Mouse (Mus musculus): ENCODE measurements around the gene Tsen54. TPM values are rescaled to one million over a fixed set of nuclear protein-coding genes. Genes with fewer than 3 reads are reported as not detected.
"Not testable (repeated sequence)": the region's sequence is repeated elsewhere in the genome, so short reads cannot be mapped to it uniquely, and the experiment has no call there.

Gene Tsen54
- polyA plus RNA-seq, 1 experiment from 2014 or later: 36.7 TPM

DNA sequence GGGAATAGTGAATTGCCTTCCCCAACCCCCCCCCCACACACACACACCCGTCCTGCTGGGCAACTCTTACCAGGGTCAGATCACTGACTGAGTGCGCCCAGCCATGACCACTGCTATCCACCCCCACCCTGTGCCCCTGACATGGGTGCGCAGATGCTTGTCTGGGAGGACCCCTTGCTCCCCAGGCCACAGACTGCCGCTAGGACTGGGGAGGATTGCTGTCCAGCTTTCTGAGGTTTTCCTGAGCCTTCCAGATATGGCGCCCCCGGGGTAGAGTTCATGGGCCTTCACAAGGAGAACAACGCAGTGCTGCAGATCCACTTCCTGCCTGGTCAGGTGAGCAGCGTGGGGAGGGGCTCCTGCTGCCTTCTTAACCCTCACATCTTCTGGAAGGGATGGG, 29.7 kb downstream of the Tsen54 start:
- Histone ChIP-seq H3K27me3 (no peaks in the 10 kb centered on the region), H3K4me2 (replicated peaks) (no peak overlapping the region), H3K27ac (no peak overlapping the region), H3K9me3 (no peaks in the 10 kb centered on the region), H3K4me1 (peaks cover 27% of the 10 kb centered on the region), H3K4me3 (no peak overlapping the region), H3K36me3 (0 out of 2 replicates have a peak, but pooled peaks cover 7% of the 10 kb centered on the region), H3K9ac (no peak overlapping the region)
- ATAC-seq (ENCODE audit: insufficient number of reproducible peaks, insufficient read depth, low FRiP score, low TSS enrichment): no peak
- WGBS: 47% methylated on average over 8 of the region's 8 CpGs

DNA sequence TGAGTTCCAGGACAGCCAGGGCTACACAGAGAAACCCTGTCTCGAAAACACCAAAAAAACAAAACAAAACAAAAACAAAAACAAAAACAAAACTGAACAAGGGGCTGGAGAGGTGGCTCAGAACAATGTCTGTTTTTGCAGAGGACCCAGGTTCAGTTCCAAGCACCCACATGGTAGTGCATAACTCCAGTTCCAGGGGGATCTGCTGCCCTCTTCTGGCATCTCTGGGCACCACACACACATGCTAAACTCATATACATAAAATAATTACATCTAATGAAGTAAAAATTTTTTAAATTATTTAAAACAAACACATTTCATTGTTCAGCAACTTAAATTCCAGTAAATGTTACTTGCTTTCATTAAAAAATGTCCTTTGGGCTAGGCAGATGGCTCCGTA, 31.3 kb downstream of the Tsen54 start:
- Histone ChIP-seq H3K4me1 (peaks cover 17% of the 10 kb centered on the region), H3K36me3 (peaks cover 10% of the 10 kb centered on the region; the same call in 1 of the 2 replicates), H3K9me3 (no peaks in the 10 kb centered on the region), H3K9ac (no peak overlapping the region), H3K27ac (no peak overlapping the region), H3K27me3 (no peaks in the 10 kb centered on the region), H3K4me3 (no peak overlapping the region), H3K4me2 (replicated peaks) (no peak overlapping the region)
- WGBS: 89% methylated on average over 2 of the region's 2 CpGs
- no peak for ATAC-seq (ENCODE audit: insufficient number of reproducible peaks, insufficient read depth, low FRiP score, low TSS enrichment)

DNA sequence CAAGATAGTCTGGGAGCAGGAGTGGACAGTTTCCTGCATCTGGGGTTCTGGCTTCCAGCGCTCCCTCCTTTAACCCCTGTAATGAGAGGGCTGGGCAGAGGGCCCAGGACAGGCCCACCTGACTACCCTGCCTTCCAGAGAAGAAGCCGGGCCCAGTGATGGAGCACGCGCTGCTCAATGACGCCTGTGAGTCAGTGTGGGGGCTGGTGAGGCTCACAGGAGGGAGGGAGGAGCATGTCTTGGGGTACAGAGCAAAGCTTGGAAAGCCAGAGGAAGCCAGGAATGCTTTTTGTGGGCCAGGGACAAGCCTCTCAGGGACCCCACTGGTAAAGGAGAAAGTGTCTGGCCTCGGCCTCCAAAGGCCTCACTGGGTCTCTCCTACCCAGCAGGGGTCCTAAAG, 40.1 kb downstream of the Tsen54 start:
- Histone ChIP-seq H3K4me2 (replicated peaks) (no peak overlapping the region), H3K36me3 (peaks cover 4% of the 10 kb centered on the region; the same call in 1 of the 2 replicates), H3K27me3 (peaks cover 43% of the 10 kb centered on the region), H3K4me3 (no peak overlapping the region), H3K4me1 (peaks cover 10% of the 10 kb centered on the region; the same call in 1 of the 2 replicates), H3K9me3 (no peaks in the 10 kb centered on the region), H3K9ac (no peak overlapping the region), H3K27ac (no peak overlapping the region)
- ATAC-seq (ENCODE audit: insufficient number of reproducible peaks, insufficient read depth, low FRiP score, low TSS enrichment): no peak
- 74% methylated on average over 6 of the region's 6 CpGs for WGBS

DNA sequence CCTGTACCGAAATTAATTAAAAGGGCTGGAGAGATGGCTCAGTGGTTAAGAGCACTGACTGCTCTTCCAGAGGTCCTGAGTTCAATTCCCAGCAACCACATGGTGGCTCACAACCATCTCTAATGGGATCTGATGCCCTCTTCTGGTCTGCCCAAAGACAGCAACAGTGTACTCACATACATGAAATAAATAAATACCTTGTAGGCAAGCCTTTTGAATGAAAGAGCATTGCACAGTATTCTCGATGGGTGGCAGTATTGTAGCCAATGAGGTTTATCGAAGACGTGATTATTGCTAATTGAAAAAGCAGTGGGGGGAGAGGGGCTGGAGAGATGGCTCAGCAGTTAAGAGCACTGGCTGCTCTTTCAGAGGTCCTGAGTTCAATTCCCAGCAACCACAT, 42.6 kb downstream of the Tsen54 start:
- not testable (repeated sequence) for H3K9me3 ChIP-seq; H3K4me2 ChIP-seq (replicated peaks); H3K27ac ChIP-seq; H3K9ac ChIP-seq; H3K36me3 ChIP-seq; H3K4me3 ChIP-seq; ATAC-seq (ENCODE audit: insufficient number of reproducible peaks, insufficient read depth, low FRiP score, low TSS enrichment); H3K4me1 ChIP-seq
- peaks cover 67% of the 10 kb centered on the region for H3K27me3 ChIP-seq
- 90% methylated on average over 4 of the region's 4 CpGs for WGBS

- H3K4me3 ChIP-seq: no peak overlapping the region
- H3K4me1 ChIP-seq: peaks cover 10% of the 10 kb centered on the region; the same call in 1 of the 2 replicates
- H3K4me2 ChIP-seq (replicated peaks): no peak overlapping the region
- H3K36me3 ChIP-seq: no peaks in the 10 kb centered on the region
- H3K27me3 ChIP-seq: peaks cover 68% of the 10 kb centered on the region
- H3K9ac ChIP-seq: no peak overlapping the region
- H3K27ac ChIP-seq: no peak overlapping the region
- no peaks in the 10 kb centered on the region for H3K9me3 ChIP-seq
- WGBS: 55% methylated on average over 13 of the region's 13 CpGs
- ATAC-seq (ENCODE audit: insufficient number of reproducible peaks, insufficient read depth, low FRiP score, low TSS enrichment): no peak
Measured at GRCm38 (mm10) chr11:115857936-115858335, 43.4 kb downstream of the Tsen54 start.

- no peak for ATAC-seq (ENCODE audit: insufficient number of reproducible peaks, insufficient read depth, low FRiP score, low TSS enrichment)
- Histone ChIP-seq H3K9me3 (no peaks in the 10 kb centered on the region), H3K4me3 (peak within 1 kb of the TSS; percentile 35), H3K27ac (no peak within 1 kb of the TSS), H3K27me3 (peaks cover 68% of the 10 kb centered on the region), H3K4me2 (replicated peaks) (peak within 1 kb of the TSS; percentile 59), H3K9ac (peak within 1 kb of the TSS; percentile 49; the same call in 1 of the 2 replicates), H3K36me3 (no peaks in the 10 kb centered on the region), H3K4me1 (peaks cover 10% of the 10 kb centered on the region; the same call in 1 of the 2 replicates)
- WGBS: 11% methylated on average over 27 of the region's 27 CpGs
Measured at GRCm38 (mm10) chr11:115858354-115858753, 43.8 kb downstream of the Tsen54 start, which contains the start of gene Myo15b. Gene Myo15b, plus strand, starts transcription at chr11:115858406.

DNA sequence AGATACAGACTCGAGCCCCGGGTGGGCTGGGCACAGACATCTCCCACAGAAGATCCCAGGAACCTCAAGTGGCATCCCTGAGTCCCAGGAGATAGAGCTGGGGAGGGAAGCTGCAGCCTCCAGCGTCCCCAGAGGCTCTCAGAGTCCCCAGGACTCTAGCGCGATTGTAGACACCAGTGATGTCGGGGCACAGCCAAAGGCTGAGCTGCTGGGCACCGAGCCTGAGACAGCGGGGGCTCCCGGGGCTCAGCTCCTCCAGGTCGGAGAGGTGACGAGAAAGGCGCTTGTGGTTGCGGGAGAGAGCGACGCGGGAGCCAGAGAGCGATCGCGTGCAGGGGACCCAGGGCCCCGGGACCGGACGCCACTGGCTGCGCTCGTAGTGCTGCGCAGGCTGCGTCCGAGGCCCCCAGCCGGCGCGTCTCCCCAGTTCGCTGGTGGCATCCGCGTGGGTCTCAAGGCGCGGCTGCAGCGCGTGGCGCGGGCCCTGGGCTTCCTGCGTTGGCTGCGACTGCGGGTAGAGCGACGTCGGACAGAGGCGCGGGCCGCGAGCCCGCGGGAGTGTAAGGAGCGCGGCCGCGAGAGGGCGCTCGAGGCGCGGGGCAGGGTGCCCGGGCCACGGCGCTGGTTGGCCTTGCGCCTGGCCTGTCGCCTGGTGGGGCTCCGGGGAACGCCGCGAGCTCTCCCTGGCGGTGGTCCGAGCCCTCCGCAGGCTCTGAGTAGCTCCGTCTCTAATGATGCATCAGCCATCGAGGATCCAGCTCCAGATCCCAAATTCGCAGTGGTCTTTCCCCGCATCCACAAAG, 44.8 kb downstream of the Tsen54 start:
- no peaks in the 10 kb centered on the region for H3K36me3 ChIP-seq
- peak overlapping the region; percentile 59 for H3K4me2 ChIP-seq (replicated peaks)
- peak overlapping the region; percentile 35 for H3K4me3 ChIP-seq
- H3K9ac ChIP-seq: peak overlapping the region; percentile 49
- H3K9me3 ChIP-seq: no peaks in the 10 kb centered on the region
- H3K27ac ChIP-seq: no peak overlapping the region
- peak; percentile 80; the same call in 1 of the 2 replicates for ATAC-seq (ENCODE audit: insufficient number of reproducible peaks, insufficient read depth, low FRiP score, low TSS enrichment)
- H3K4me1 ChIP-seq: peaks cover 10% of the 10 kb centered on the region; the same call in 1 of the 2 replicates
- WGBS: 2% methylated on average over 69 of the region's 75 CpGs
- H3K27me3 ChIP-seq: peaks cover 68% of the 10 kb centered on the region

- no peak for ATAC-seq (ENCODE audit: insufficient number of reproducible peaks, insufficient read depth, low FRiP score, low TSS enrichment)
- 84% methylated on average over 8 of the region's 8 CpGs for WGBS
- no peak overlapping the region for H3K4me2 ChIP-seq (replicated peaks)
Measured at GRCm38 (mm10) chr11:115863895-115864294, 49.4 kb downstream of the Tsen54 start.

GRCm38 (mm10) chr11:115869393-115869792, 54.9 kb downstream of the Tsen54 start:
- ATAC-seq (ENCODE audit: insufficient number of reproducible peaks, insufficient read depth, low FRiP score, low TSS enrichment): no peak
- Histone ChIP-seq H3K27me3 (0 out of 2 replicates have a peak, but pooled peaks cover 4% of the 10 kb centered on the region), H3K27ac (no peak overlapping the region), H3K4me2 (replicated peaks) (no peak overlapping the region), H3K9me3 (no peaks in the 10 kb centered on the region), H3K9ac (no peak overlapping the region), H3K36me3 (no peaks in the 10 kb centered on the region), H3K4me1 (no peaks in the 10 kb centered on the region), H3K4me3 (no peak overlapping the region)
- WGBS: 91% methylated on average over 8 of the region's 8 CpGs

More at GRCm38 (mm10) chr11:115863895-115864294, 49.4 kb downstream of the Tsen54 start:
- no peaks in the 10 kb centered on the region for H3K9me3 ChIP-seq
- H3K9ac ChIP-seq: no peak overlapping the region
- H3K36me3 ChIP-seq: no peaks in the 10 kb centered on the region
- H3K4me1 ChIP-seq: 0 out of 2 replicates have a peak, but pooled peaks cover 5% of the 10 kb centered on the region
- H3K27ac ChIP-seq: no peak overlapping the region
- H3K4me3 ChIP-seq: no peak overlapping the region
- H3K27me3 ChIP-seq: peaks cover 37% of the 10 kb centered on the region

DNA sequence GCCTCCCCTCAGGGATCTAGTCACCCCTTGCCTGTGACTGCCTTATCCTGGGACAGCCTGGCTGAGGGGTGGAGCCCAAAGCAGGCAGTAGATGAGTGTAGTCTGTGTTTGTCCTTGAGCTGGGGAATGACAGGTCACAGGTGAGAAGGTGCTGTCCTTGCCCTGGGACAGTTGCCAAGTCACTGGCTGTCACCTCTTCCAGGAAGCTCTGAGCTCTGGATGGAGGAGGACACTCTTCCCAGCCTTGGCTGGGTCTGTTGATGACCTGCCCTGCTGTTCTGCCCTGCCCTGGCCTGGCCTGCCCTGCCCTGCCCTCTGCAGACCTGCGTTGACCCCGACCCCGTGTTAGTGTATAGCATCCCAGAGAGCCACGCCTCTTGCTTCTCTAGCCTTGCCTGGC, 57.9 kb downstream of the Tsen54 start:
- Histone ChIP-seq H3K27ac (no peak overlapping the region), H3K27me3 (no peaks in the 10 kb centered on the region), H3K9me3 (no peaks in the 10 kb centered on the region), H3K36me3 (no peaks in the 10 kb centered on the region), H3K4me1 (no peaks in the 10 kb centered on the region), H3K9ac (no peak overlapping the region), H3K4me2 (replicated peaks) (no peak overlapping the region), H3K4me3 (no peak overlapping the region)
- no peak for ATAC-seq (ENCODE audit: insufficient number of reproducible peaks, insufficient read depth, low FRiP score, low TSS enrichment)
- 73% methylated on average over 4 of the region's 4 CpGs for WGBS

All from embryonic facial prominence, embryonic 12.5 days (tissue).